Mouse (Mus musculus): ENCODE data around the gene Fto. TPM values are rescaled to one million over a fixed set of nuclear protein-coding genes. Genes with fewer than 3 reads are reported as not detected.

Gene Fto
- total and polyA plus RNA-seq, 2 experiments from 2014 or later = 86.8 to 122 TPM

DNA sequence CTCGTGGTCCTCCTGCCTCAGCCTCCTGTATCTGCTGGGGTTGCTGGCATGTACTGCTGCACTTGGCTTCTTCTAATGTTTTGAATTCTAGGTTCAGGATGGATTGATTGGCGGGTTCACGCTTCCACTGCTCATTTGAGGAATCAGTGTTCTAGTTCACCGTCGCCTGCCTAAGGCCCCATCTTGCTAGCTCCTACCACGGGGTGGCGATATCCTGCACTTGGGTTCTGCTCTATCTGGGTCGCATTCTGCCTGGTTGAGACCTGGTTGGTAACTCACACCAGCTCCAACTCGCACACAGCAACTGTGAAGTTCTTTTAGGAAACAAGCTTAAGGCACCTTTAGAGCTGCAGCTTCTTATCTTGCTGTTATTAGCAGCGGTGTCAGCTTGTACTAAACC lies 33.8 kb downstream of the Fto start:
- no peaks in the 10 kb centered on the region for H3K27me3 ChIP-seq (ENCODE audit: insufficient read depth, low read length)
- H3K36me3 ChIP-seq (ENCODE audit: insufficient read depth) = no peaks in the 10 kb centered on the region; the same call in 1 of the 2 replicates
- no peaks in the 10 kb centered on the region for H3K4me1 ChIP-seq (ENCODE audit: insufficient read depth)
- H3K4me2 ChIP-seq (ENCODE audit: low read depth) = no peak overlapping the region
- H3K27ac ChIP-seq (ENCODE audit: low read depth, low read length) = no peak overlapping the region
- no peak overlapping the region for H3K4me3 ChIP-seq (ENCODE audit: low read depth, low read length)
- no peaks in the 10 kb centered on the region for H3K9me3 ChIP-seq (ENCODE audit: low read length)
- WGBS = 89% methylated on average over 10 of the region's 10 CpGs
- DNase-seq = no peak
- TF ChIP-seq CTCF (IDR thresholded peaks at IDR 0.05; ENCODE audit: low read depth) = 0 out of 2 replicates have a peak, but pooled peaks have one; percentile 11
- no peak for ATAC-seq
- H3K9ac ChIP-seq = no peak overlapping the region

- H3K36me3 ChIP-seq (ENCODE audit: insufficient read depth) = no peaks in the 10 kb centered on the region; the same call in 1 of the 2 replicates
- TF ChIP-seq CTCF (IDR thresholded peaks at IDR 0.05; ENCODE audit: low read depth) = no peak
- no peak overlapping the region for H3K4me3 ChIP-seq (ENCODE audit: low read depth, low read length)
- no peak overlapping the region for H3K9ac ChIP-seq
- WGBS = 71% methylated on average over 6 of the region's 6 CpGs
- no peaks in the 10 kb centered on the region for H3K27me3 ChIP-seq (ENCODE audit: insufficient read depth, low read length)
- no peaks in the 10 kb centered on the region for H3K4me1 ChIP-seq (ENCODE audit: insufficient read depth)
- no peak for ATAC-seq
- no peak overlapping the region for H3K4me2 ChIP-seq (ENCODE audit: low read depth)
- no peak overlapping the region for H3K27ac ChIP-seq (ENCODE audit: low read depth, low read length)
- no peaks in the 10 kb centered on the region for H3K9me3 ChIP-seq (ENCODE audit: low read length)
- no peak for DNase-seq
Observed at GRCm38 (mm10) chr8:91347595-91347994, 34.3 kb downstream of the Fto start.

DNA sequence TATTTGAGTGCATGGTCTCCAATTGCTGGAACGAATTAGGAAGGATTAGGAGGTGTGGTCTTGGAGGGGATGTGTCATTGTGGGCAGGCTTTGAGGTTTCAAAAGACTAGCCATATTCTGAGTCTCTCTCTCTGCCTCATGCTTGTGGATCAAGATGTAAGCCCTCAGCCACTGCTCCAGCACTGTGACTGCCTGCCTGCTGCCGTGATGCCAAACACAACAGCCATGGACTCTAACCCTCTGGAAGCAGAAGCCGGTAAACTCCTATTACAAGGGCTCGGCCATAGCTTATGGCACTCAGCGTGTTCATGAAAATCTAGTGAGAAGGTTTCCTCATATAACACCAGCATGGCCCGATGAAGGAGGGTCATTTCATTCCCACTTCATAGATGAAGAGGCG lies 36.5 kb downstream of the Fto start:
- no peak for TF ChIP-seq CTCF (IDR thresholded peaks at IDR 0.05; ENCODE audit: low read depth)

DNA sequence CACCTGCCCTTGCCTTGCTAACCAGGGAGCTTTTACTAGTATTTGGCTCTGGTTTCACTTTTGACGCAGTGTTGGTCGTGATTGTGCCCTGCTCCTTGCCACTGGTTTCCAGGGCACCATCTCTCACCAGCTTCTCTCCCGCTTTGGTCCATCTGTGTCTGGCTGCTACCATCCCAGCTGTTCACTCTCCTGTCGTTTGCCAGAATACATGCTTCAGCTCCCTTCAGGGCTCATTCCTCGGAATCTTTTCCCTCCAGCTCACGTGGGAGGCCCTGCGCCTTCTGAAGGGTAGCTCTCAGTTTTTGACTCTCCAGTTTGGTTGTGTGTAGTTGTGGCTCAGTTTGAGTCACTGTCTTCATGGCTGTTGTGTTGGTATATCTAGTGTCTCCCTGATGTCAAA lies 37.3 kb downstream of the Fto start:
- Histone ChIP-seq H3K9ac (no peak overlapping the region), H3K4me1 (ENCODE audit: insufficient read depth) (peaks cover 9% of the 10 kb centered on the region), H3K27me3 (ENCODE audit: insufficient read depth, low read length) (no peaks in the 10 kb centered on the region), H3K4me3 (ENCODE audit: low read depth, low read length) (no peak overlapping the region), H3K9me3 (ENCODE audit: low read length) (no peaks in the 10 kb centered on the region), H3K4me2 (ENCODE audit: low read depth) (no peak overlapping the region), H3K36me3 (ENCODE audit: insufficient read depth) (no peaks in the 10 kb centered on the region; the same call in 1 of the 2 replicates), H3K27ac (ENCODE audit: low read depth, low read length) (no peak overlapping the region)
- DNase-seq = no peak
- no peak for ATAC-seq
- 52% methylated on average over 7 of the region's 7 CpGs for WGBS
- TF ChIP-seq CTCF (IDR thresholded peaks at IDR 0.05; ENCODE audit: low read depth) = no peak

More for the DNA sequence above, 36.5 kb downstream of the Fto start:
- H3K27ac ChIP-seq (ENCODE audit: low read depth, low read length) = no peak overlapping the region
- no peak for ATAC-seq
- no peaks in the 10 kb centered on the region for H3K27me3 ChIP-seq (ENCODE audit: insufficient read depth, low read length)
- no peak overlapping the region for H3K4me3 ChIP-seq (ENCODE audit: low read depth, low read length)
- H3K36me3 ChIP-seq (ENCODE audit: insufficient read depth) = no peaks in the 10 kb centered on the region; the same call in 1 of the 2 replicates
- H3K4me1 ChIP-seq (ENCODE audit: insufficient read depth) = peaks cover 2% of the 10 kb centered on the region; the same call in 1 of the 2 replicates
- DNase-seq = no peak
- no peak overlapping the region for H3K4me2 ChIP-seq (ENCODE audit: low read depth)
- no peaks in the 10 kb centered on the region for H3K9me3 ChIP-seq (ENCODE audit: low read length)
- H3K9ac ChIP-seq = no peak overlapping the region
- WGBS = 92% methylated on average over 7 of the region's 7 CpGs

- no peak overlapping the region for H3K4me2 ChIP-seq (ENCODE audit: low read depth)
- H3K4me3 ChIP-seq (ENCODE audit: low read depth, low read length) = no peak overlapping the region
- H3K9ac ChIP-seq = no peak overlapping the region
- WGBS = 95% methylated on average over 3 of the region's 3 CpGs
- H3K9me3 ChIP-seq (ENCODE audit: low read length) = no peaks in the 10 kb centered on the region
- ATAC-seq = no peak
- DNase-seq = no peak
- peaks cover 17% of the 10 kb centered on the region for H3K4me1 ChIP-seq (ENCODE audit: insufficient read depth)
- no peak overlapping the region for H3K27ac ChIP-seq (ENCODE audit: low read depth, low read length)
- no peaks in the 10 kb centered on the region for H3K27me3 ChIP-seq (ENCODE audit: insufficient read depth, low read length)
- H3K36me3 ChIP-seq (ENCODE audit: insufficient read depth) = no peaks in the 10 kb centered on the region
- no peak for TF ChIP-seq CTCF (IDR thresholded peaks at IDR 0.05; ENCODE audit: low read depth)
Observed at GRCm38 (mm10) chr8:91352598-91352997, 39.3 kb downstream of the Fto start.

- DNase-seq = no peak
- no peak for TF ChIP-seq CTCF (IDR thresholded peaks at IDR 0.05; ENCODE audit: low read depth)
- no peaks in the 10 kb centered on the region for H3K36me3 ChIP-seq (ENCODE audit: insufficient read depth)
- no peaks in the 10 kb centered on the region for H3K27me3 ChIP-seq (ENCODE audit: insufficient read depth, low read length)
- H3K4me1 ChIP-seq (ENCODE audit: insufficient read depth) = peaks cover 17% of the 10 kb centered on the region
- no peak overlapping the region for H3K4me2 ChIP-seq (ENCODE audit: low read depth)
- H3K9ac ChIP-seq = no peak overlapping the region
- no peak overlapping the region for H3K27ac ChIP-seq (ENCODE audit: low read depth, low read length)
- ATAC-seq = no peak
- H3K4me3 ChIP-seq (ENCODE audit: low read depth, low read length) = no peak overlapping the region
- no peaks in the 10 kb centered on the region for H3K9me3 ChIP-seq (ENCODE audit: low read length)
- WGBS = 79% methylated on average over 5 of the region's 5 CpGs
Observed at GRCm38 (mm10) chr8:91353062-91353461, 39.7 kb downstream of the Fto start.

DNA sequence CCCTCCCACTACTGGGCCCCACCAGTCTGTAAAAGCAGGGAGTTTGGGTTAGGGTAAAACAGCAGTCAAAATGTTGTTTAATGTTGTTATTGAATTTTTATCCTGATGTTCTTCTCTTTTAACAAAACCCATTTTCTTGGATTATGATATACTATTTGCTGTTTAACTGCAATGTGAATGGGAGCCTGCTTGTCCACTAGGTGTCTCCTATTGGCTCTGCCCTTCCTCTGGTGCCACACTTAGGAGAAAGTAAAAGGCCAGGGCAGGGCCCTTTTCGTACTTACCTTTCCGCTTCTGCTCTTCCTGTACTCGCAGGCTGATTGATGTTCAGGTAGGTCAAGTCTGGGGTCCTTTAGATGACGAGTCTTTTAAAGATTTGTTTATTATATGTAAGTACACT lies 40.6 kb downstream of the Fto start:
- H3K4me3 ChIP-seq (ENCODE audit: low read depth, low read length) = no peak overlapping the region
- no peaks in the 10 kb centered on the region for H3K9me3 ChIP-seq (ENCODE audit: low read length)
- ATAC-seq (no peak), DNase-seq (no peak)
- peak; percentile 29; the same call in 1 of the 2 replicates for TF ChIP-seq CTCF (IDR thresholded peaks at IDR 0.05; ENCODE audit: low read depth)
- peaks cover 17% of the 10 kb centered on the region for H3K4me1 ChIP-seq (ENCODE audit: insufficient read depth)
- no peak overlapping the region for H3K9ac ChIP-seq
- H3K27me3 ChIP-seq (ENCODE audit: insufficient read depth, low read length) = no peaks in the 10 kb centered on the region
- H3K27ac ChIP-seq (ENCODE audit: low read depth, low read length) = no peak overlapping the region
- 93% methylated on average over 4 of the region's 4 CpGs for WGBS
- no peak overlapping the region for H3K4me2 ChIP-seq (ENCODE audit: low read depth)
- no peaks in the 10 kb centered on the region for H3K36me3 ChIP-seq (ENCODE audit: insufficient read depth)
